Mouse (Mus musculus) left cerebral cortex, adult 8-10 months (tissue): Measurements from ENCODE around the gene Hs6st1. TPM values are rescaled to one million over a fixed set of nuclear protein-coding genes. Genes with fewer than 3 reads are reported as not detected.
A peak's percentile ranks its signal among the peaks of the same experiment; 100 is the strongest.

Experiments
- DNase-seq, 2 experiments: peaks; one replicate each; pipeline ENCODE4 v3.0.0; 2022; ENCODE audit warnings: low spot score in 2 of 2
- total RNA-seq, 4 experiments: library from RNA; stranded (reverse); gene quantifications; 2 replicates each; pipeline ENCODE4 v1.2.4; 2022

Hs6st1 gene
- total RNA-seq, 4 experiments from 2014 or later: 45.5 to 49.0 (median 48.0) TPM

- DNase-seq: no peak
Observed at GRCm38 (mm10) chr1:36083554-36083953, 15.4 kb downstream of the Hs6st1 start.

GRCm38 (mm10) chr1:36085069-36085468 is 16.9 kb downstream of the Hs6st1 start:
- DNase-seq: no peak

- no peak for DNase-seq
Observed at GRCm38 (mm10) chr1:36088367-36088766, 20.2 kb downstream of the Hs6st1 start.

- DNase-seq: no peak
Observed at GRCm38 (mm10) chr1:36089481-36089880, 21.3 kb downstream of the Hs6st1 start.

GRCm38 (mm10) chr1:36090011-36090721 is 22.0 kb downstream of the Hs6st1 start:
- DNase-seq: no peak

GRCm38 (mm10) chr1:36090722-36091110 is 22.5 kb downstream of the Hs6st1 start:
- DNase-seq: no peak

GRCm38 (mm10) chr1:36091246-36091645 is 23.0 kb downstream of the Hs6st1 start:
- DNase-seq: no peak

- no peak for DNase-seq
Observed at GRCm38 (mm10) chr1:36093741-36094140, 25.5 kb downstream of the Hs6st1 start.

GRCm38 (mm10) chr1:36095423-36096272 is 27.4 kb downstream of the Hs6st1 start:
- DNase-seq: peak; percentile 64 to 96

GRCm38 (mm10) chr1:36098432-36098831 is 30.2 kb downstream of the Hs6st1 start:
- no peak for DNase-seq

- no peak for DNase-seq
Observed at GRCm38 (mm10) chr1:36100371-36100770, 32.2 kb downstream of the Hs6st1 start.

- no peak for DNase-seq
Observed at GRCm38 (mm10) chr1:36105917-36106706, 37.9 kb downstream of the Hs6st1 start.

GRCm38 (mm10) chr1:36109987-36110386 is 41.8 kb downstream of the Hs6st1 start:
- DNase-seq: no peak

GRCm38 (mm10) chr1:36112665-36113064 is 44.5 kb downstream of the Hs6st1 start:
- no peak for DNase-seq

- no peak for DNase-seq
Observed at GRCm38 (mm10) chr1:36113670-36114069, 45.5 kb downstream of the Hs6st1 start.

- DNase-seq: no peak
Observed at GRCm38 (mm10) chr1:36114844-36115243, 46.6 kb downstream of the Hs6st1 start.

GRCm38 (mm10) chr1:36116488-36116887 is 48.3 kb downstream of the Hs6st1 start:
- DNase-seq: no peak

- DNase-seq: no peak
Observed at GRCm38 (mm10) chr1:36118061-36118685, 50.0 kb downstream of the Hs6st1 start.

- no peak for DNase-seq
Observed at GRCm38 (mm10) chr1:36118958-36119357, 50.8 kb downstream of the Hs6st1 start.

- no peak for DNase-seq
Observed at GRCm38 (mm10) chr1:36119426-36119825, 51.2 kb downstream of the Hs6st1 start.

GRCm38 (mm10) chr1:36121172-36121571 is 53.0 kb downstream of the Hs6st1 start:
- no peak for DNase-seq
